Mouse (Mus musculus): ENCODE measurements around the gene Ryr1.
"Not testable (repeated sequence)": the region's sequence is repeated elsewhere in the genome, so short reads cannot be mapped to it uniquely, and the experiment has no call there.

The Ryr1 gene

DNA sequence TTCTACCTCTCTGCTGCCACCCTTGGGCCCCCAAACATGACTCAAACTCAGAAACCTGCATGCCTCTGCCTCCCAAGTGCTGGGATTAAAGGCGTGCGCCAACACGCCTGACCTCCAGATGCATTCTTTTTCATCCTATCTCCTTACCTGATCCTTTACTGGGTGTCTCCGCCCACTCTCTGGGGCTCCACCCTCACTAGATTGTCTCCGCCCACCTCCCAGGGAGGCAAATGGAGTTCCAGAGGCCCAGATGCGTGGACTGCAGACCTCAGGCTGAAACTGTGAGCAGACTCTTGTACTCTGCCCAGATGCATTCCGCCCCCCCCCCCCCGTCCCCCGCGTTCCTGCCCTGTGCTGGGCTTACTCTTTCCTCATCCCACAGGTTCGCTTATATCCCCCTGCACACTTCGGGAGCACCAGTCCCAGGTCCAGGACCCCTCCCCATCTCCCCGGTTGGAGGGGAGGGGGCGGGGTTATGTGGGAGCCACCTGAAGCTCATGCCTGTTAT is 134.2 kb downstream of the Ryr1 start:
- DNase-seq (ENCODE audit: low read depth, low spot score) = no peak

DNA sequence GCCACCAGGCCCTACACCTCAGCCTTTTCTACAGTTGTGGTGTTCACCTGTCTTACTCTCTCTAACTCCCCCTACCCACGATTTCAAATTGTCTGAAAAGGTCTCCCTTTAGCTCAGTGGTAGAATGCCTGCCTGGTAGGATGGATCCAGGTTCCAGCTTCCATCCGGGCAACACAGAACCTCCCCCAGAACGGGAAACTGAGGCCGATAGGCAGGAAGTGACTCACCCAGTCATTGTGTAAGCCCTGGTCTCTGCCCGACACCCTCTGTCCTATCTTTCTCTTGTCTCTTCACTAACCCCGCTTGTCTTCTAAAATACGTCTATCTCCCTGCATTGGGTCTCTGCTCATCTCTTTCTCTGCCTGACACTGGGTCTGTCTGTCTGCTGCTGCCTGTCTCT is 139.8 kb downstream of the Ryr1 start:
- DNase-seq (ENCODE audit: low read depth, low spot score) = no peak

DNA sequence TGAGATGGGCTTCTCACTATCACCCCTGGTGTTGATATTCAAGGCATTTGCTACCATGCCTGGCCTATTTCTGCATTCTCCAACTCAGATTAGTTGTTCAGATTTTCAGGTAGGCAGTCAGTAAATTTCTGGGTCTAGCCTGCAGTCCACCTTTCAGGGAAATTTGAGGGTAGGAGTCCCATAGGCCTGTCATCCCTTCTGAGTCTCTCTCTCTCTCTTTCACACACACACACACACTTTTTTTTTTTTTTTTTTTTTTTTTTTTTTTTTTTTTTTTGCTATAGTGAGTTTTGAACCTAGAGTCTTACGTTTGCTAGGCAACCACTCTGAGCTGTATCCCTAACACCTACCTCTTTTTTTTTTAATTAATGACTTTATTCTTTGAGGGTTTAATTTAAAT is 140.5 kb downstream of the Ryr1 start:
- DNase-seq (ENCODE audit: low read depth, low spot score) = no peak

DNA sequence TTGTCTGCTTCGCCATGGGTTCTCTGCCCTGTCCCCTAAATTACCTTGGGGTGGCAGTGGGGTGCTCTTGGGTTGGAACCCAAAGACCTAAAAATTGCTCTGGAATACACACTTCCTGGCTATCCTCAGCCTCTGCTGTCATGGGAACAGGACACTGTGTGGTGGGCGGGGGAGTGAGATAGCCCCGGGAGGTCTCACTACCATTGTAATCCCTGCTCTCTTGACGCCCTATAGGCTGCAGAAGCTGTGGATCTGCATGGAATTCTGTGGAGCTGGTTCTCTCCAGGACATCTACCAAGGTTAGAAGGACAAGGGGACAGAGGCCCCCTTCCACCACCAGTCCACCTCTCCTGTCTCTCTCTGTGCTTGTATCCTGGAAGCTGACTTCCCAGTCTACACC is 141.1 kb downstream of the Ryr1 start:
- DNase-seq (ENCODE audit: low read depth, low spot score) = no peak

DNA sequence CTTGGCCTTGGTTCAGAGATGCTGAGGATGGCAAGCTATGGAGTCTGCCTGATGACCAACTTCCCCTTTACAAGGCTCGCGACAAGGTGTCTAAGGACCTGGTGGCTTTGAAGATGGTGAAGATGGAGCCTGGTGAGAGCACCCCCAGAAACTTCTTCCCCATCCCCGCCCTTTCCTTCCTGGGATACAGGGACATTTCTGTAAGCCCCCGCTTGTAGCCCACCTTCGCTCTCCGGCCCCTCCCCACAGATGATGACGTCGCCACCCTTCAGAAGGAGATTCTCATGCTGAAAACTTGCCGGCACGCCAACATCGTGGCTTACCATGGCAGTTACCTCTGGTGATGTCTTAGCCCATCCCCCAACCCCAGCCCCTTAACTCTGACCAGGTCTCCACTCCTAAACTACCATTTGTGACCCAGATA is 141.8 kb downstream of the Ryr1 start:
- DNase-seq (ENCODE audit: low read depth, low spot score) = no peak

DNA sequence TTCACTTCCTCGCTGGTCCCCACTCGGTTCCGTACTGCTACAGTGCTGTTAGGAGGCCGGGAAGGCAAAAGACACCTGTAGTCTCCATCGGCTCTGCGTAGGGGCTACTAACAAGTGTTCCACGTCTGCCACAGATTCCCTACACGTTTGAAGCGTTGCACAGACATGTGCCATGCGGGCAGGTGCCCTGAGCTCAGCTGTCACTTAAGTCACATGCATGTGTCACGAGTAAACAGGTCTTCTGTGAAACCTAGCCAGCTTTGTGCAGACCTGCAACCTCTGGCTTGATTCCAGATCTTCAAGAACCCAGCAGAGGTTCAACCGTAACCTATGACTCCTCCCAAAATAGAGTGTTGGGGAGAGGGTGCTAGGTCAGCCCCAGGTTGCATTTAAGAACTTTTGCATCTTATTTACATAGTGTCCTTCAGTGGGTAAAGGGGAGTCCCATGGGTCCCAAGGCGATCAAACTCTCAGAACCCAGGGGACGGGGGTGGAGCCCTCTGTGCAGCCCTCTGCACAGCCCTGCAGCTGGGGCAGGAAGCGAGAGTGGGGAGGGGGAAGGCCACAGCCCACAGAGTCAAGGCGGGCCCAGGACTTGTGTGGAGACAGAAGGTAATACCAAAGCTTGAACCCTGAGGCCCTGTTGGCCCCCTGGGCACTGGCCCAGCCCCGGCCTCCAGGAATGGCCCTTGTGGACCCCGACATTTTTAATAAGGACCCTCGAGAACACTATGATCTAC is 142.5 kb downstream of the Ryr1 start:
- no peak for DNase-seq (ENCODE audit: low read depth, low spot score)

DNA sequence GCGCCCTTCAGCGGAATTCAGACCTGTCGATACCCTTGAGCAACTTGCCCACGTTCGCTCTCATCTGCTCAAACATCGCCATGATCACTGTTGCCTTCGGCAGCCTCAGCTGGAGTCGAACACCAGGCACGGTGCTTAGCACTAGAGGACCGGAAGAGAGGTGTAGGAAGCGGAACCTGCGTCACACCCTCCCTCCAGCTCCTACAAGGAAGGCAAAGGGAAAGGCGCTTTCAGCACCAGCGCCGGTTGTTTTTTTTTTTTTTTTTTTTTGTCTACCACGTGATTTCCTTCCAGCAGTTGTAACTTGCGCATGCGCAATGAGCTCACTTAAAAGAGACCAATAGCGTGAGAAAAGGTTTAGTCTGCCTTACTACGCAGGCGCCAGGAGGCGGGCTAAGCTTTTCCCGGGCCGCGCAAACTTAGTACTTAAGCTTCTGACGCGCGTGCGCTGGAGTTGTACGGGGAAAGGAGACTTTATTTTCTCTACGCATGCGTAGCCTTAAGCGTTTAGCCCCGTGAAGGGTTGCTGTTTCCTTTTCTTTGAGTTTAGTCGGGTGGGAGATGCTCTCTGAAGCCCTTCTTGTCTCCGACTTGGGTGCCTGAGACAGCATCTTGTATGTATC is 143.2 kb downstream of the Ryr1 start, which contains the start of the genes Eif3k and Map4k1:
TSS of gene Eif3k (minus strand) at position 214 of the 623 bp plus-strand sequence.
TSS of gene Map4k1 (plus strand) at position 400 of the 623 bp plus-strand sequence.
- peak; percentile 99 for DNase-seq (ENCODE audit: low read depth, low spot score)

DNA sequence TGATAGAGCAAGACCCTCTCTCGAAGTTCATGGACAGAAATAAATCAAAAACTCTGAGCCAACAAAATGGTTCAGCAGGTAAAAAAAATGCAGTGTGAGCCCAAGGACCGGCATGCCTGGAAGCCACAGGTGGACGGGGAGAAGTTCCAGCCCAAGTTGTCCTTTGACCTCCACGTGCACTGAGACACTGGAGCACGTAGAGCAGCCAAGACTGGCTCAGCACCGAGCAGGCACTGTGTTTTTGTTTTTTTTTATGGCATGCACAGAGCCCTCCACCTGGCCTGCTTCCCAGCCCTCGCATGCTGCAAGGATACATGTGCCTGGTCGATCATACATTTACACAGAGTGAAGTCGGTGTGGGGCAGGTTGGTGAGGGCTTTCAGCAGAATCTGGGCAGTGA is 147.4 kb downstream of the Ryr1 start:
- no peak for DNase-seq (ENCODE audit: low read depth, low spot score)

DNA sequence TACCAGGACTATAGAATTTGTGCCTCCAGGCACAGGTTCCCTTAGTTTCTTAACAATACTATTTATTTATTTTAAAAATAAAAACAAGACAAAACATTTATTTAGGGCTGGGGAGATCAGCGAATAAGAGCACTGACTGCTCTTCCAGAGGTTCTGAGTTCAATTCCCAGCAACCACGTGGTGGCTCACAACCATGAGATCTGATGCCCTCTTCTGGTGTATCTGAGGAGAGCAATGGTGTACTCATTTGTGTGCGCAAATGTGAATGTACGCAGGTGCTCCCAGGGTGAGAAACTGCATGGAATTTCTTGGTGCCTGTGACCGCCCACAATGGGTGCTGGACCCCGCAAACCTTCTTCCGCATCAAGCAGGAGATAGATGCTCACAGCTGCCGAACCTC is 152.0 kb downstream of the Ryr1 start:
- no peak for DNase-seq (ENCODE audit: low read depth, low spot score)

DNA sequence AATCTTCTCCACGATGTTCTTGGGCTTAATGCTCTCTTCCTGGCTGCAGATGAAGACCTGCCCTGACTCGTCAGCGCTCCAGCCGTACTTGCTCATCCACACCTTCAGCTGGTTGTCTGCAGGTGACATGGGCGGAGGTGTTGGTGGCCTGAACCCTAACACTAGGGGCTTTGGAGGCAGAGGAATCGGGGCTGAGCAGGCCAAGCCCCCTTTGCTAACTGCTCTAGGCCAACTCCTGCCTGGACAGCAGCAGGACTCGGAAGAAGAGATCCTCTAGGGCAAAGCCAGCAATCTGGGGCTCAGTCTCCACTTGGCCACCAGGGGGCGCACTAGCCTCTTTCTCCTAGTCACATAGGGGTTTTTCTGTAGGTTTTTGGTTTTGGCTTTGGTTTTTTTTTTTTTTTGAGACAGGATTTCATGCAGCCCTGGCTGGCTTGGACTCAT is 152.4 kb downstream of the Ryr1 start:
- no peak for DNase-seq (ENCODE audit: low read depth, low spot score)

DNA sequence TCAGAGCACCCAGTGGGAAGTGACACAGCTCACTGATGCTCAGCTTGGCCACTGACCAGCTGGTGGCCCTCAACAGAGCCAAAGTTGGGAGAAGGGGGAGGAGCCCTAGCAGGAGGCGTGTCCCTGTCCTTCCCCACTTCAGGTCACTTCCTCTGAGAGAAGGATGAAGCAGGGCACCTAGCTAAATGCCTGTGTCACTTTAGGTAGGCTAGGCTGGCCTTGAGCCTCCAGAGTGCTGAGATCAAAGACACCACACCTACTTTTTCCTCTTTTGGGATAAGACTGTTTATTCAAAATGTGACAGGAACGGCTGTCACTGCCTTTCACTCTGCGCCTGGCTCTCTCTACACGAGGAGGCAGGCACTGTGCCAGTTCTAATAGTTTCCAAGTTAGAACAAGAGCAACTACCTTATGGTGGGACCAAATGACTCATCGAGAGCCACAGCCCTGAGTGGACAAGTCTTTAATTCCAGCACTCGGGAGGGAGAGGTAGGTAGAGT is 153.2 kb downstream of the Ryr1 start:
- DNase-seq (ENCODE audit: low read depth, low spot score) = no peak

DNA sequence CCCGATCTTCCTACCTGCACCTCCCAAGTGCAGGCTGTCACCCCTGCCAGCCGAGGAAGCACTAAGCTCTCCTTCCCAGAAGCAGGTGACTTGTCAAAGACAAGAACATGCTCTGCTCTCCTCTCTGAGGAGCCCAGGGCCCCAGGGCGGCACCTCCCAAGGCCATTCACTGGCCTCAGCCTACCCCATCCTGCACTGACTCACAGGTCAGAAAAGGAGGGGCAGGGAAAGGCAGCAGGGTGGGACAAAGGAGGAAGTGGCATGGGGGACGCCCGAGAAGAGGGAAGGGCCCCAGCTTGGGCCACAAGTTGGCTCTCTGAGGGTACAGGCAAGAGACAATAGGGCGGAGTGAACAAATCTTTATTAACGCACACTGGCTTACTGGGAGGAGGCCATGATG is 153.9 kb downstream of the Ryr1 start:
- DNase-seq (ENCODE audit: low read depth, low spot score) = no peak

DNA sequence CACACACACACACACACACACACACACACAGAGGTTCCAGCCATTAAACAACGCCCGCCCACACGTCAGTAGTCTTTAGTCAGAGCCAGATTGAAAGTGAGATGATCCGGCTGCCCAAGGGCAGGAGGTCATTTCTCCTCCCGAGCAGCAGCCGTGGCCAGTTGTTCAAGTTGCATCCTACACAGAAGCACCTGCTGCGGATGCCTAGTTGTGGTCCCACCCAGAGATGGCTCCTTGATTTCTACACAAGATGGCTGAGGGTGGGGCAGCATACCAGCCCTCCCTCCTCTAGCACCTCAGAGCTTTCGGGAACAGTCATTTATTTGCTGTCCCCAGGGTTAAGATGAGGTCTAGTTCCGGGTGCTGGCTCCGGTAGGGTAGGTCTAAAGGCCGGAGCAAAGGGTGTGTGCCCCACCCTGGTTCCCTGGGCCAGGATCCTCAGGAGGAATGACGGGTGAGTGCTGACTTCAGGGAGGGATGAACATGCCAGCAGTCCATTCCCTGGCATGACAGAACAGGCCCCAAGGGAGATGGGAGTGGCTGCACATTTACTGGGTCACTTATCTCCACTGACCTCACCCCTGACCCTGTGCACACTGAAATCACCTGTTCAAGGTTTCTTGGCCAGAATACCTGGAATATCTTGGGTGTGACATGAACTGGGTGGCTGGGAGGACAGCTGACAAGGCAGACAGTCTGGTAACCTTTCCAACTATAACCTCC is 155.1 kb downstream of the Ryr1 start:
- no peak for DNase-seq (ENCODE audit: low read depth, low spot score)

DNA sequence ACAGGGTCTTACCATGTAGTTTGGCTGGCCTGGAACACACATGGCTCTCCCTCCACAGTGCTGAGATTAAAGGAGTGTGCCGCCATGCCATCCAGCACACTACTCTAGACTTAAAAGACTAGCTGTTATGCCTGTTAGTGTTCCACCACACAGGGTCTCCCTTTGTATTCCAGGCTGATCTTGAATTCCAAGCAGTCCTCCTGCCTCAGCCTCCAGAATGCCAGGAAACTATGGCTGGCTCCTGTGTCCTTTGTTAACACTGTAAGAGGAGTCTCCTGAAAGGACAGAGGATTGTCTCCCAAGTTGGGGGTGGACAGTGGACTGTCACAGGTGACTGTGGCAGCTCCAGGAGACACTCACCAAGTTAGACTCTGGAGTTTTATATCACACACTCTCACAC is 155.7 kb downstream of the Ryr1 start:
- DNase-seq (ENCODE audit: low read depth, low spot score) = no peak

DNA sequence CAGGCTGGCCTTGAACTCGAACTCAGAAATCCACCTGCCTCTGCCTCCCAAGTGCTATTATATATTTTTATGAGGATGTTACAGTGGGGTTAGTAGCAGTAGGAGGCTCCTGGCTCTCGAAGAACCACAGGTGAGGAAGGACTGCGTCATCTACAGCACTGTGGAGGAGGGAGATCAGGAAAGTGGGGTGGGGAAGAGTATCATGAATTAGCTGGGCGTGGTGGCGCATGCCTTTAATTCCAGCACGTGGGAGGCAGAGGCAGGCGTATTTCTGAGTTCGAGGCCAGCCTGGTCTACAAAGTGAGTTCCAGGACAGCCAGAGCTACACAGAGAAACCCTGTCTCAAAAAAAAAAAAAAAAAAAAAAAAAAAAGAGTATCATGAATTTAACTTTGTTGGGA is 156.9 kb downstream of the Ryr1 start:
- DNase-seq (ENCODE audit: low read depth, low spot score) = not testable (repeated sequence)

DNA sequence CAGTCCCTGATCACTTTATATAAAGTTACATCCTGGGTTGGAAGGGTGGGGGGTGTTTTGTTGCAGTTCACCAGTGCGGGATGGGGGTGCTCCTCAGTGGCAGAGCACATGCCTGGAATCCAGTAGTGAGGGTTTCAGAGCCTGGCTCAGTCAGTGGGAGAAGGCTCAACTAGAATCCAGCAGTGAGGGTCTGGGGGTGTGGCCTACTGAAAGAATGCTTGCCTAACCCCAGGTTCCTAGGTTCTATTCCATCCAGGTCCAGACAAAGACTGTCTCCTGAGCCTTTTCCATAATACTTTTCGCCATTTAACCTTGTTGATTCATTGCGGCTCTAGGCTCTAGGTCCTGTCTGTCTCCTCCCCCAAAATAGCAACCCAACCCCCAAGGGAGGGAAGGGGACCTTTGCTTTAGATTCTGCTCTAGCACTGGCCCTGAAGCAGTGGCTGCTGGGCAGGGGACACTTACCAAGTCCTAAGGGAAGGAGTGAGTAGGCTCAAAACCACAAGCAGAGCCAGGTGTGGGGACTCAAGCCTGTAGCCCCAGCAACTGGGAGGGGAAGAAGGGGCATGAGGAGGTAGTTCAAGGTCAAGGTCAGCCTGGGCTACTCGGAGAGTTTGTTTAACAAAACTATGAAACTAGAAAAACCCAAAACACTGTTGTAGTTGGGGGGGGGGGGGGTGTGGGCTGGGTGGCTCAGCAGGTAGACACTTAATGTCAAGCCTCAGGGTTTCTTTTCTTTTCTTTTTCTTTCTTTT is 158.1 kb downstream of the Ryr1 start:
- no peak for DNase-seq (ENCODE audit: low read depth, low spot score)

DNA sequence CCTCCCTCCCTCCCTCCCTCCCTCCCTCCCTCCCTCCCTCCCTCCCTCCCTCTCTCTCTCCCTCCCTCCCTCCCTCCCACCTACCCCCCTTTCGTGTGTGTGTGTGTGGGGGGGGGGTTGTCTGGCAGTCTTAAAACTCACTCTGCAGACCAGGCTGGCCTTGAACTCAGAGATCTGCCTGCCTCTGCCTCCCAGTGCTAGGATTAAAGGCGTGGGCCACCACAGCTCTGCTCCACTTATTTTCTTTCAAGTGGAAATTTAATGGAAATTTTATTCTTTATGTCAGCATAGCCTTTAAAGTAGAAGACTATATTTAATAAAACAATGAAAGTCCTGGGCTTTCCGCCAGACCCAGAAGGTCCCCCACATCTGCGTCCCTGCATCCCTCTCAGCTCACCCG is 158.8 kb downstream of the Ryr1 start:
- no peak for DNase-seq (ENCODE audit: low read depth, low spot score)

DNA sequence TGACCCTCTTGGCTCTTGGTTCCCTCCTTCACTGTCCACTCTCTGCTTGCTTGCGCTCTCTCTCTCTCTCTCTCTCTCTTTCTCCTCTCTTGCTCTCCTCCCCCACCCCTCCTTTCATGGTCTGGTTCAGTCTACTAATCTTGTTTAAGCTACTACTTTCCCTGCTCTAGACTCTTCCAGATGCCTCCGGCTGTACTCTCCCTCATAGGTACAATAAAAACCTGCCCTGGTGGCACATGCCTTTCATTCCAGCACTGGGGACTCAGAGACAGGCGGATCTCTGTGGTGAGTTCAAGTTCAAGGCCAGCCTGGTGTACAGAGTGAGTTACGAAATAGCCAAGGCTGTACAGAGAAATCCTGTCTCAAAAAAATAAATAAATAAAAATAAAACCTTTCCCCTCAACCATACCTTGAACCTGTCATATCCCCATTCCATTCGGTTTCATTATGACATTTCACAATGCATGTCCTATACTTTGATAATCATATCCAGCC is 159.6 kb downstream of the Ryr1 start:
- DNase-seq (ENCODE audit: low read depth, low spot score) = no peak

DNA sequence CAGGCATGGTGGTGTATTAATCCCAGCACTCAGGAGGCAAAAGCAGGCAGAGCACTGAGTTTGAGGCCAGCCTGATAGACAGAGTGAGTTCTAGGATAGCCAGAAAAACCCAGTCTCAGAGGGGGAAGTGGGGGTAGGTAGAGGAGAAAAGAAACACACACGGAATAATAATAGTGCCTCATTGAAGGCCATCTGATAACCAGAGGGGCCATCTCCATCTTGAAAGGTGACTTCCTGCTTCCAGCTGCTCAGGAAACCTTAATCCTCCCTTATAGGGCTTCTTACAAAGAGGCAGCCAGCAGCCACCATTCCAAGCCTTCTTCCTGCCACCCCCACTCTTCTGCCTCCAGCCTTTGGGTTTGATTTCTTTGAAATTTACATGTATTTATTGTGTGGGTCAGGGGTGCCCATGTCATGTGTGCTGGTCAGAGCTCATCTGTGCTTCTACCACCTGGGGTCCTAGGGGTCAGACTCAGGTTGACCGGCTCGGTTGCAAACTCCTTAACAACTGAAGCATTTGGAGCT is 161.5 kb downstream of the Ryr1 start:
- no peak for DNase-seq (ENCODE audit: low read depth, low spot score)

DNA sequence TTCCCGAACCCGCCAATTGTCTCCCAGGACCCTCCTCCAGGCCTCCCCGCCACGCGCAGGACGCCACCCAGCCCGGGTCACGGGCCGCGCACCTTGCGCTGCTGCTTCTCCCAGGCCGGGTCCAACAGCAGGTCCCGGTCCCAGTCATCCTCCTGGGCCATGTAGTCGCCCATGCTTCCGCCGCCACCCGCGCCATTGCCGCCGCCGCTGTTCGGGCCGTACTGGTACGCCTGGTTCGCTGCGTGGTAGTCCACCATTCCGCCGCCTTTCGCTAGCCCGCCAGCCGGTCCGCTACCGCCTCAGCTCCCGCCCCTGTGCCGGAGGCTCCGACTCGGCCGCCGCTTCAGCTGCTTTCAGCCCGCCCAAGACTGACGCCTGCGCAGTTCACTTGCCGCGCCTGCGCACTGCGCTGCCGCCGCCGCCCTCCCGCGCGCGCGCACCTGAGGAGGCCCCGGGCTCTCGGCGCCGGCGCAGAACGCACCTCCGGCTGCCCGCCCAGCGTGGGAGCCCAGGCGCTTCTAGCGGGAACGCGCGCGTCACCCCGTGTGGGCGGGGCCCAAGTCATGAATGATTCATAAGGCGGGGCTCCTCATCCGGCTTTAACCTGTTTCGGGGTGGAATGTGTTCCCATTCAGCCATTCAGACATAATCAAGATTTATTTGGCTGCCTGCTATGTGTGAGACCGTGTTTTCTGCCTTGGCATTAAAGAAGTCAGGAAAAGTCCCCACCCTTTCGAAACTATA is 162.9 kb downstream of the Ryr1 start, which contains the start of gene Actn4:
TSS of gene Actn4 (minus strand) at position 414 of the 744 bp plus-strand sequence.
- peak; percentile 86 for DNase-seq (ENCODE audit: low read depth, low spot score)
